Mouse (Mus musculus): ENCODE results near the gene Eepd1. TPM values are rescaled to one million over a fixed set of nuclear protein-coding genes. Genes with fewer than 3 reads are reported as not detected.

Eepd1 gene
- polyA plus RNA-seq, 2 experiments from 2014 or later, result 0.32 to 0.56 TPM

- no peak for ATAC-seq
Measured at GRCm38 (mm10) chr9:25578674-25579596, 97.6 kb downstream of the Eepd1 start.

- ATAC-seq, result no peak
Measured at GRCm38 (mm10) chr9:25583621-25584020, 102.3 kb downstream of the Eepd1 start.

- ATAC-seq, result no peak
Measured at GRCm38 (mm10) chr9:25585614-25586013, 104.3 kb downstream of the Eepd1 start.

- ATAC-seq, result peak; percentile 64
Measured at GRCm38 (mm10) chr9:25588581-25588980, 107.2 kb downstream of the Eepd1 start.

GRCm38 (mm10) chr9:25590740-25591139 is 109.4 kb downstream of the Eepd1 start:
- ATAC-seq, result no peak

GRCm38 (mm10) chr9:25591390-25592354 is 110.3 kb downstream of the Eepd1 start:
- peak; percentile 46 for ATAC-seq

GRCm38 (mm10) chr9:25592355-25592955 is 111.1 kb downstream of the Eepd1 start:
- ATAC-seq, result no peak

GRCm38 (mm10) chr9:25624744-25625143 is 143.4 kb downstream of the Eepd1 start:
- ATAC-seq, result no peak

GRCm38 (mm10) chr9:25629531-25630099 is 148.3 kb downstream of the Eepd1 start:
- no peak for ATAC-seq

Other genes with a start within 250 kb of the Eepd1 start
- gene Sept7, start 229.1 kb upstream of the Eepd1 start, polyA plus RNA-seq (2017; shearing (Covaris generic)), result 100 to 1,000 TPM; 425 to 492 TPM